Mouse (Mus musculus) ovary, postnatal 14 days (tissue): ENCODE measurements around the gene Trim63.
A peak's percentile ranks its signal among the peaks of the same experiment; 100 is the strongest.
"Not testable (repeated sequence)": the region's sequence is repeated elsewhere in the genome, so short reads cannot be mapped to it uniquely, and the experiment has no call there.

Source experiments
- DNase-seq: peaks from one replicate; pipeline ENCODE4 v3.0.0; 2022; ENCODE audit warnings: low spot score

Gene Trim63

DNA sequence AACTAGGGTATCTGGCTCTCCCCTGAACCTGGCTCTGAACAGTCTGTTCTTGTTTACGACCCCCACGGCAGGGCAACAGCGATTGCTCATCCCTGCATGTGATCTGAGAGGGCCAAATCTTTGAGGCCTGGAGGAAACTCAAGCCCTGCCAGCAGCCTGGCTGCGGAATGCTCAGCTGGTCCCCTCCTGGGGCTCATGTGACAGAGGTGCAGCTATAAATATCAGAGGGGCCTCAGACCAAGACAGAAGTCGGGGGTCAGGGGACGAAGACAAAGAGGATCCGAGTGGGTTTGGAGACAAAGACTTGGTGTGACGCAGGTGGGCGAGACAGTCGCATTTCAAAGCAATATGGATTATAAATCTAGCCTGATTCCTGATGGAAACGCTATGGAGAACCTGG lies at the start of gene Trim63:
TSS of gene Trim63 (plus strand) at position 245 of the 400 bp plus-strand sequence.
- DNase-seq, result no peak

DNA sequence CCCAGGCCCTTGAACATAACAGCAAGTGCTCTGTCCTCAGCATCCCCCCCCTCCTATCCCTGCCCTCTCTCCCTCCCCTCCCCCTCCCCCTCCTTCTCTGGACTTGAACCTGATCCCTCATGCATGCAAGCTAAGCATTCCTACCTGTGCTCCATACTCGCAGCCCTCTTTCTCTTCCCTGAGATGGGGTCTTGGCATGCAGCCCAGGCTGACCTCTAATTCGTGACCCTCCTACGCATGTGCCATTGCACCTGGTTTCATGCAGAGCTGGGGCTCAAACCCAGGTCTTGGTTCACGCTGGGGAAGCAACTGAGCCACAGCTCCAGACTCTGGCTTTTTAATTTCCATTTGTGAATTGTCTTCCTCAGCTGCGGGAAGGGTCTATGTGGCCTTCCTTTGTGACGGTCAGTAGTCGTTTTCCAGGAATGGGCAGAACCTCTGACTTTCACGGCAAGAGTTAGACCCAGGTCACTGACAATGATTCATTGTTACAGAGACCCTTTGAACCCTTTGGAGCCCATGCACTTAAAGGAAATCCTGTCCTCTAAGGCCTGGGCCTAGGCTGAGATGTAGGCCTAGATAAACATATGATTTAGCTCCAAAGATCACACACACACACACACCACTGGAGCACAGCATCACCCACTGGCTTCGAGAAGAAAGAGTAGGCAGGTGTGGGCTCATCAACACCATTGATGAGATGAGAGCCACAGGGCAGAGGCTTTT lies 48.9 kb upstream of the Trim63 start:
- no peak for DNase-seq

DNA sequence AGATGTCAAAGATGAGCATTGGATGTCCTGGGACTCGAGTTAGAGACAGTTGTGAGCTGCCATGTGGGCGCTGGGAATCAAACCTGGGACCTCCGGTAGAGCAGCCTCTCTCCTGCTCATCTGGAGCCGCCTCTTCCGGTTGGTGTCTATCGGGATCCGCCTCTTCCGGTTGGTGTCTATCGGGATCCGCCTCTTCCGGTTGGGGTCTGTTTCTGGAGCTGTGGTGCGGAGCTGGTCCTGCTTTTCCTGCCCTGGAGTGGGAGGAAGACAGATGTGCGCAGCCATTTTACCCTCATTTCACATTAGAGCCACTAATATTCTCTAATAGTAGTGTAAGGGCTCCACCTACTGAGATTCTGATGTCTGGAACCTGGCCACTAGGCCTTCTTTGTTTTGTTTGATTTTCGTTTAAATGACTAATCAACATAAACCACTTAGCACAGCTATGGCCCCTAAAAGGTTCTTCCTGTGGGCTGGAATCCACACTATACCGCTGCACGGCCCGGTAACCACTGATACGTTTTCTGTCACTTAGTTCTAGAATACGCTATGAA lies 46.7 kb upstream of the Trim63 start:
- no peak for DNase-seq

DNA sequence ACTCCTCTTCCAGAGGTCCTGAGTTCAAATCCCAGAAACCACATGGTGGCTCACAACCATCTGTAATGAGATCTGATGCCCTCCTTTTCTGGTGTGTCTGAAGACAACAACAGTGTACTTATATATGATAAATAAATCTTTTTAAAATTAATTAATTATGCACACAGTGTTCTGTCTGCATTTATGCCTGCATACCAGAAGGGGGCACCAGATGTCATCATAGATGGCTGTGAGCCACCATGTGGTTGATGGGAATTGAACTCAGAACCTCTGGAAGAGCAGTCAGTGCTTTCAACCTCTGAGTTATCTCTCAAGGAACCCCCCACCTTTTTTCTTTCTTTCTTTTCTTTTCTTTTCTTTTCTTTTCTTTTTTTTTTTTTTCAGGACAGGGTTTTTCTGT lies 45.3 kb upstream of the Trim63 start:
- DNase-seq, result not testable (repeated sequence)

DNA sequence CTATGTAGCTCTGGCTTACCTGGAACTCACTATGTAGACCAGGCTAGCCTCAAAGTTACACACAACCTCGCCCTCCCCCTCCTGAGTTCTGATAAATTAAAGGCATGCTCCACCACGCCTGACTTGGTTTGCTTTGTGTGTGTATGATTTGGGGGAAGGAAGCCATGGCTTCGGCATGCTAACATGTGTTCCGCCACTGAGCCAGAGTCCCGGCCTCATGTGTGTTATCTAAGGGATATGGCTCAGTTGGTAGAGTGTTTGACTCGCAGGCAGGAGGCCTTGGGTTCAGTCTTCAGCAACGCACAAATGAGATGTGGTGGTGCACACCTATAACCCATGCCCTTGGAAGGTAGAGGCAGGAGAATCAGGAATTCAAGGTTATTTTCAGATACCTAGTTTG lies 42.9 kb upstream of the Trim63 start:
- DNase-seq, result no peak

DNA sequence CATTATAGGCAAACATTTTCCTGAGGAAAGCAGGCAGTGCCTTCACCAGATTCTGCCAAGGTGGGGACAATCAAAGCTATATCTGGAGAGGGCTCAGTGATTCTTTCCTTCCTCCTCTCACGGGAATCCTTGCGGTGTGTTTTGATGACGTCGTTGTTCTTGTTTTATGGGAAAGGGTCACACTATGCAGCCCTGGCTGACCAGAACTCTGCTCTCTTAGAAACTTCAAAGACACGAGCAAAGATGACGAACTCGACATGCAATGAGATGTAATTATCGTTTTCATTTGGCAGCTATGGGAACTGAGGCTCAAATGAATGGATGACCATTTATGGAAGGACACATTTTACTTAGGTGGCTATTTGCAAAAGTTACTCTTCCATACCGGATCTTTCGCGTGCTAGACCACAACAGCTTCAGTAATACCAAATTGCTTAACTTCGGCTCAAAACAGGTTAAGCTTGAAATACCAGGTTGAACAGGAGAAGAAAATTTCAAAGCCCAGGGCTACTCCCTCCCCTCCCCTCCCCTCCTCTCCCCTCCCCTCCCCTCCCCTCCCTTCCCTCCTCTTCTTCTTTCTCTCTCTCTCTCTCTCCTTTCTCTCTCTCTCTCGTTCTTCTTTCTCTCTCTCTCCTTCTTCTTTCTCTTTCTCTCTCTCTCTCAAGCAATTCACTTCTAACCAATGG lies 42.0 kb upstream of the Trim63 start:
- no peak for DNase-seq

DNA sequence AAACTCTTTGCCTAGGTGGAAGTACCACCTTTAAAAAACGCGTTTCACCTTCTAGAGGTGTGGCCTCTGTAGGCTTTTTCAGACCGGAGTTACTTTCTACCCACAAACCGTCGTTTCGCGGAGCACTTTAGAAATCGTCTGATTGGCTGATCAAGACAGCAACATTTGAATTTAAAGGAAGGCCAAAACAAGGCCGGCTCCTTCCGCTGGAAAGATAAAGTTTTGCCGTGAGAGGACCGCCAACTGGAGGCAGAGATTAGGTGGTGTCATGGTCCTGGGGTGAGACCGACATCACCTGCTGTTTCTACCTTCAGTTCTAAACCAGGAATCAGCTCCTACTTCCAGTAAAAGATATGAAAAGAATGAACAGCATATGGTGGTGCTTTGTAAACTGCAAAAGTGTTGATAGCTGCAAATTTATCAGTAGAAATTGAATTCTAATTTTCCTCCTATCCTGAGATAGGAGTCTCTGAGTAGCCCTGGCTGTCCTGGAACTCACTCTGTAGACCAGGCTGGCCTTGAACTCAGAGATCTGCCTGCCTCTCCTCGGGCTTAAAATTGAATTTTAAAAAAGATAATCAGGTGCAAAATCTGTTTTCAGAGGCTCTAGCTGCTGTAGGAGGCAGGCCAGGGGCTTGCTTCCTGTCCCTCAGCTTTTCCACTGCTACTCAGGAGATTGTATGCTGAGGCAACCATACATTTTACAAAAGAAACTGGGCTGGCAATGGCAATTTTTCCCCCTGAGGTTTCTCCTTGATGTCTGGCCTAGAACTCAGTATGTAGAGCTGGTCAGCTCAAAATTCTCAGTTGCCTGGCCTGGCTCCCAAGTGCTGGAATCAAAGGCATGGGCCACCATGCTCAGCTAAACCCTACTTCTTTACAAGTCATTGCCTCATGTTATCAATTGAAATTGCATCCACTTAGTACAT lies 41.2 kb upstream of the Trim63 start:
- DNase-seq, result no peak

DNA sequence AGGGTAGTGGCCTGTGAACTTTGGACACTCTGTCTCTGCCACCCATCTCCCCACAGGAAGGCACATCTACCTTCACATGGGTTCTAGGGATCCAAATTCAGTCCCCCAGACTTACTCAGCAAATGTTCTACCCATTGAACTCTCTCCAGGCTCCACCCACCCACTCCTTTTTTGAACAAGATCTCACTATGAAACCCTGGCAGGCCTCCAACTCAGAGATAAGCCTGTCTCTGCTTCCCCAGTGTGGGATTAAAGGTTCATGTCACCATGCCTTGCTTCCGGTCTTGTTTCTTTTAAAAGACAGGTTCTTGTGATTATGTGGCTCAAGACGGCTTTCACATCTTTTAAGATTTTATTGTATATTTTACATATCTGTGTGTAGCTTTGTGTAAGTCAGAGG lies 30.0 kb upstream of the Trim63 start:
- no peak for DNase-seq

DNA sequence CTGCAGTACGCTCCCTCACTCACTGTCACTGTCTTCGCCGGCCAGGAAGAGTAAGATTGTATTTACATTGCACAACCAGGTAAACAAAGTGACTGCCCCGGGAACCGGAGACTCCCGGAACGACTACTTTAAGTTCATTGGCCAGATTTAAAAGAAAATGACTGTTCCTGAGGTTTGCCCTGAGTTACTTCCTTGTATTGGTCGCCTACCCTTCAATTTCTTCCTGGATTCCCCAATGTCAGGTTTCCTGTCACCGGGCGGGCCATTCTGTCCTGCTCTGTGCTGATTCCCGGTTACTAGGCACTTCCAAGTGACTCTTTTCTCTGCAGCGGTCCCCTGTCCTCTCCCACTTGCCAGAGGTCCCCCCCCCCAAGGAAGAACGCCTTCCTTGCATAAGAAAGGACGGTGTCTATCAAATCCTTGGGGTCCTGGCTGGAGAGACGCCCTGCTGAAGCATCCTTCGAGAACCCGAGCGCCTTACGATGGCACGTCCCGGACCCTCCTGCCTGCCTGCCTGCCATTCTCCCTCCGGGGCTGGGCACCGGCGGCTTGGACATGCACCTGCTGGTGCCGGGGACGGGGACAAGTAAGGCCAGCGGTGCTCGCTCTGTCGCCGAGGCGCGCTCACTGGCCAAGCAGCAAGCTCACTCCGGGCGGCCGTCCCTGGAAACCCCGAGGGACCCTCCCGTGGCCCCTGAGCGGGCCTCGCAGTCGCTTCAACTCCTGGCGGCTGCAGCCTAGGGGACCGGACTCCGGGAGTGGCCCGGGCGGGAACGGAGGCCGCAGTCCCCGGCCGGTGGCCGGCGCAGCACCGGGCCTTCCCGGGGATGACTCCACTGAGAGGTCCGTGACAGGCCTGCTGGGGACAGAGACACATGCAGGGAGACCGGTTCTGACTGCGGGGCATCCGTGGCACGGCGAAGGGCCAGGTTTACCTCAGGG lies 28.4 kb upstream of the Trim63 start:
- no peak for DNase-seq

DNA sequence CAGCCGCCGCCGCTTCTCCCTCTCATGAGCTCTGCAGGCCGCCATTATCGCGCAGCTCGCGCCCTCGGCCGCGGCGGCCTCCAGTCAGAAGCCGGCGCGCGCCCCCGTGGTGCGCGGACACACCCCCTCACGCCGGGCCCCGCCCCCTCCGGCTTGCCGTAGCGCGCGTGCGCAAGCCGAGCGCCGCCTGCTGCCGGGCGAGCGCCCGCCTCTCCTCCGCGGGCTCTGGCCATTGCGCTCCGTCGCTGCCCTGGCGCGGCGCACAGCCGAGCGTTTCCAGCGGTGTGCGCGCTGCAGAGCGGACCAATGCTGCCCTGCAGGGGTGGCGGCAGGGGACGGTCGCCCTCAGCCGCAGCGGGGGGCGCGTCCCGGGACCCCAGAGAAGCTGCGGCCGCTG lies 27.8 kb upstream of the Trim63 start:
- DNase-seq, result peak; percentile 99

DNA sequence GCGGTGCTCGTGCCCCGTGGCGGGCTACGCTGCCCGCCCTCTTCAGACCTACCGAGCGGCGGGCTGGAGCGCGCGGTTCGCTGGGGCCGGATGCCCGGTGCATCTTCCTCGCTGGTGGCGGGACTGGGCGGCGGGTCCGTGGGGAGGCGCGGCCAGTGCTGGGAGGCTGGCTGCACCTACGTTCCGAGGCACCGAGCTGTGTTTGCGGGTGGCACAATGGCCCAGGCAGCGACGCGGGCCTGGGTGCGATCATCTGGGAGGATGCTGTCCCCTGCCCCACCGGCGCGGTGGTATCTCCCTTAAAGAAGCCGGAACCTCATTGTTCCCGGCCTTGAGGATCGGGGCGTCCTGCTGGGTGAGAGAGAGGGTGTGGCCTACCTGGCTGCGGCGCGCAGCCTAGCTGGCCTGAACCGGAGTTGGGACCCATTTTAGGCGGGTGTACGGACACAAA lies 27.3 kb upstream of the Trim63 start, which contains the start of gene Pdik1l:
TSS of gene Pdik1l (minus strand) at position 321 of the 451 bp plus-strand sequence.
- peak; percentile 64 for DNase-seq

DNA sequence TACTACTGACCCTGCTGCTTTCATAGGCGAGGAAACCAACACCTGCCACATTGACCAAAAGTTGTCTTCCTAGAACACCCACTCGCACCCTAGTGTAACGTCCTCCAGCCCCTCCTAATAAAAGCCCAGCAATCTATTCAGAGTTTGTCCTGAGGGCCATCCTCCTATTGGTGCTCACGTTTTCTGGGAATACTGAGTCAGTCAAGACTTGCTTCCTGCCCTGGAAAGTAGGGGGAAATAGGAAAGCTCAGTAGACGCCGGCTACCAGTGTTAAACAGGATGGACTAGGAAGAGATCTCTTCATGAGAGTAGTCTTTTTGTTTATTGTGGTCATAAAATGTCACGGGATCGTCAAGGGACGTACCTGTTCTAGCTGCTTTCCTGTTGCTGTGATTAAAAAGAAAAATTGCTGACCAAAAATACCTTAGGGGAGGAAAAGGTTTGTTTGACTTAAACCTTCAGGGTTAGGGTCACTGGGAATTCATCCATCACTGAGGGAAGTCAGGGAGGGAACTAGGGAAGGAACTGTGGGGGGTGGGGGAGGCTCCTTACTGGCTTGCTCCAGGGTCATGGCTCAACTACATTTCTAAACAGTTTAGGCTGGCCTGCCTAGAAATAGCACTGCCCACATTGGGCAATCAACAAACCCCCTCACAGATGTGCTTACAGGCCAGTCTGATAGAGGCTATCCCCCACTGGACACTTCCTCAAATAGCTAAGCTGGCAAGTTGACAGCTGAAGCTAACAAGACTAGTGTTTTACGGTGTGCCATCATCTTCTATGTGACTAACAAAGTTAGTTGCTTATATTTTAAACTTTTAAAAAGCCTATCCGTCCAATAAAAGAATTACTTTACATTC lies 26.3 kb upstream of the Trim63 start:
- DNase-seq, result no peak

DNA sequence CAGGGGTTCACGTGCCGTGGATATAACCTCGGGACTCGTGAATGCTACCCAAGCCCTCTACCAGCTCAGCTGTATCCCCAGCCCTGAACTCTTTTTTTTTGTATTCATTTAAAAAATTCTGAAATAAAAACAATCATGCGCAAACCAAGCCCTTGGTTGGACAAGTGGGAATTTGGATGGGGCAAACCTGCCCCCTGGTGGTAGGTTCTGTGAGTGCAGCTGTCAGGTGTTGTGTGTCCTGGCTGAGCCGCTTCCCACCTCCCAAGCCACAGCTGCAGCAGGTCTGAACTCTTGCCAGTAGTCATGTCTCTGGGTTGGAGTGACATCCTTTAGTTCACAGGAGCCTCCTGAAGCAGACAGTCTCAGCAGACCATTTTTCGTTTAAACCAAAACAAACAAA lies 22.9 kb upstream of the Trim63 start:
- DNase-seq, result peak; percentile 72

DNA sequence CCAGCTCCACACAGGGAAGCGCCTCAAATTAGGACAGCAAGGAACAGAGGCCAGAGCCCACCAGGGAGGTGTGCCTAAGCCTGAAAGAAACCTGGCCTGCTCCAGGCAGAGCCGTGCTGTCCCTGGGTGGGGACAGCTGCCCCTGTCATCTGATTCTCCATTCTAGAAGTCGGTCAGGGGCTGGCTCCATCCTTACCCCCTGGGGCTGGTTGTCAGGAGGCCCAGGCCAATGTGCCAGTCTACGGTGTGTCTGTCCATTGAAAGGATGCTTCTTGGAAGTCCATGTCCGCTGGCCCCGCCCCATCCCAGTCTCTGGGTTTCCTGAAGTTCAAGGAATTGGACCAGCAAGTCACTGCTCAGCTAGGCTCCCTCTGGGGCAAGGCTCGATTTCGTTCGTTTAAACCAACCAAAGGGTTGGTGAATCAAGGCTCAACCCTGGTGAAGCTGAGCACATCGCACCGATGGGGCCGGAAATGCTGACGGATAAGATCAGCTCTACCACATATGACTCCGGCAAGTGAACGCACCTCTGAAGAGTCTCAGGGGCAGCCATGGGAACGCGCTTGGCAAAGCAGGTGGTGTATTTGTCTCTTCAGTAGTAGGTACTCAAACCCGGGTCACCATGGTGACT lies 21.7 kb upstream of the Trim63 start:
- no peak for DNase-seq

DNA sequence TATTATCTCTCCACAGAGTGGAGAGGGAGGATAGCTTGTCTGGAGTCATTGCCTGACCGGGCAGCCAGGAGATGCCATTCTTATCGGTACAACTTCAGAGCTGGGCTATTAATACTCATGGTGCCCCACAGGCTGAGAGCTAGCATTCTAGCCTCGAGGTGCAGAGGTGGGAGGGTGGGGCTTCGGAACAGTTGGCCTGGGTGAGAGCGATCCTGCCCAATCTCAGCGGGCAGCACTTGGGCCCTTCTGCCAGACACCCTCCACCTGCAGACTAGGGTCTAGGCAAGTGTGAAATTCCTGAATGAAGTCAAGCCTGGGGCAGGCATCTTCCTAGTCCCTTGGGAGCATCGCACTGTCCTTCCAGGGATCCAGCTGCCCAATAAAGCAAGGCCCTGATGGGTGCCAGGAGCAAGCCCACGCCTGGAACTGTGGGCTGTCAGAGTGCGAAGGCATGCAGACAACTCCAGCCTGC lies 21.2 kb upstream of the Trim63 start:
- DNase-seq, result no peak

DNA sequence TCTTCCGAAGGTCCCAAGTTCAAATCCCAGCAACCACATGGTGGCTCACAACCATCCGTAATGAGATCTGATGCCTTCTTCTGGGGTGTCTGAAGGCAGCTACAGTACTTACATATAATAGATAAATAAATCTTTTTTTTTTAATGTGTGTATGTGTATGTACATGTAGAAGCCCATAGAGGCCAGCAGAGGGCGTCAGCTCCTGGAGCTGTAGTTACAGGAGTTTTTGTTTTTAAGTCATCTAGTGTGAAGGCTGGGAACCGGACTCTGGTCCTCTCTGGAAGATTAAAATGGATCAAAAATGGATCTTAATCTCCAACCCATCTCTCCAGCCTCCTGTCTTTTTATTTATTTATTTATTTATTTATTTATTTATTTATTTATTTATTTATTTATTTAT lies 18.8 kb upstream of the Trim63 start:
- DNase-seq, result not testable (repeated sequence)

DNA sequence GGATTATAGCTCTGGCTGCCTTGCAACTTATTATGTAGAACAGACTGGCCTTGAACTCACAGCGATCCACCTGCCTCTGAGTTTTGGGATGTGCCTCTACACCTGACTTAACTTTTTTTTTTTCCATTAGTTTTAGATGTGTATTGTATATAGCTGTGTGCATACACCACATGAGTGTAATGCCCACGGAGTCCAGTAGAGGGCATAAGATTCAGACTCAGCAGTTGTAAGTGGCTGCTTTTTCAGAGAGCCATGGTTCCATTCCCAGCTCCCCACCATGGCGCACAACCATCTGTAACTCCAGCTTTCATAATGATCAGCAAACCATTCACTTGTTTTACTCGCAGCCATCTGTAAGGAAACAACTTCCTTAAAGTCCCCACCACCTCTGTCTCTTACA lies 18.4 kb upstream of the Trim63 start:
- no peak for DNase-seq

DNA sequence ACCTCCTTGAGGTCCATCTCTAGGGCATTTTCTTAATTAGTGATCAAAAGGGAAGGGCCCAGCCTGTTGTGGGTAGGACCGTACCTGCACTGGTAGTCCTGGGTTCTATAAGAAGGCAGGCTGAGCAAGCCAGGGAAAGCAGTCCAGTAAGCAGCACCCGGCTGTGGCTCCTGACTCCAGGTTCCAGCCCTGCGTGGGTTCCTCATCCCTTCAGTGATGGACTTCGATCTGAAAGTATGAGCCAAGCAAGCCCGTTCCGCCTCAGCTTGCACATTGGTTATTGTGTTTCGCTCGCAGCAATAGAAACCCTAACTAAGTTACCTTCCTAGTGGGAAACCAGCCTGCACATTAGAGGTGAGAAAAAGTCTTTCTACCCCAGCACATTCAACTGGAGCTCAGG lies 17.6 kb upstream of the Trim63 start:
- no peak for DNase-seq
